Mouse (Mus musculus) hindbrain, embryonic 11.5 days (tissue): ENCODE results near the gene Xylt2. TPM values are rescaled to one million over a fixed set of nuclear protein-coding genes. Genes with fewer than 3 reads are reported as not detected.

Source experiments
- ATAC-seq: fragments of 200-750 bp; cut with Nextera tagmentation; 2 replicates; pipeline ENCODE4 v1.8.0; 2017; ENCODE audit warnings: mild to moderate bottlenecking, moderate TSS enrichment, moderate library complexity; ENCODE audit not compliant: low FRiP score
- DNase-seq: peaks from one replicate; pipeline ENCODE4 v3.0.0-alpha.2; 2015; ENCODE audit warnings: low spot score
- H3K27ac ChIP-seq: fragments of 300-500 bp; sonication (generic); 2 replicates; pipeline ENCODE4 v1.5.1; 2014; ENCODE audit warnings: mild to moderate bottlenecking, low read depth, low read length
- H3K27me3 ChIP-seq: fragments of 300-500 bp; sonication (generic); 2 replicates; pipeline ENCODE4 v1.6.1; 2014; ENCODE audit warnings: mild to moderate bottlenecking, low read length, moderate library complexity, mixed read lengths; ENCODE audit not compliant: control insufficient read depth, insufficient read depth
- H3K36me3 ChIP-seq: fragments of 300-500 bp; sonication (generic); 2 replicates; pipeline ENCODE4 v1.6.1; 2014; ENCODE audit warnings: mild to moderate bottlenecking, low read length, moderate library complexity, mixed read lengths; ENCODE audit not compliant: control insufficient read depth, insufficient read depth
- H3K4me1 ChIP-seq: fragments of 300-500 bp; sonication (generic); replicated peaks from 2 replicates; pipeline ENCODE4 v1.6.1; 2014; ENCODE audit warnings: low read length, mixed read lengths; ENCODE audit not compliant: control insufficient read depth, insufficient read depth
- H3K4me2 ChIP-seq: fragments of 300-500 bp; sonication (generic); replicated peaks from 2 replicates; pipeline ENCODE4 v1.6.1; 2014; ENCODE audit warnings: mild to moderate bottlenecking, low read depth, low read length
- H3K4me3 ChIP-seq: fragments of 300-500 bp; sonication (generic); 2 replicates; pipeline ENCODE4 v1.5.1; 2014; ENCODE audit warnings: low read depth, low read length
- H3K9ac ChIP-seq: fragments of 300-500 bp; sonication (generic); 2 replicates; pipeline ENCODE4 v1.6.1; 2014; ENCODE audit warnings: low read depth, low read length
- H3K9me3 ChIP-seq: fragments of 300-500 bp; sonication (generic); 2 replicates; pipeline ENCODE4 v1.6.1; 2016; ENCODE audit warnings: low read length; ENCODE audit not compliant: control insufficient read depth
- WGBS: fragments of 180-500 bp; shearing (Covaris S2); extraction: QIAGEN DNeasy Blood & Tissue Kit; methylation state at CpG from one replicate; pipeline ENCODE4 v1.1.7; 2014; 5-methylcytosine and 5-hydroxymethylcytosine counted together
- polyA plus RNA-seq: library from polyadenylated mRNA; unstranded; fragments of >200 nt; fragmentation: Nextera tagmentation; extraction: Ambion mirVana; gene quantifications from 2 replicates; pipeline ENCODE4 v1.2.1, GENCODE M21; 2014

The Xylt2 gene
- polyA plus RNA-seq, 1 experiment from 2014 or later, result 9.6 TPM

DNA sequence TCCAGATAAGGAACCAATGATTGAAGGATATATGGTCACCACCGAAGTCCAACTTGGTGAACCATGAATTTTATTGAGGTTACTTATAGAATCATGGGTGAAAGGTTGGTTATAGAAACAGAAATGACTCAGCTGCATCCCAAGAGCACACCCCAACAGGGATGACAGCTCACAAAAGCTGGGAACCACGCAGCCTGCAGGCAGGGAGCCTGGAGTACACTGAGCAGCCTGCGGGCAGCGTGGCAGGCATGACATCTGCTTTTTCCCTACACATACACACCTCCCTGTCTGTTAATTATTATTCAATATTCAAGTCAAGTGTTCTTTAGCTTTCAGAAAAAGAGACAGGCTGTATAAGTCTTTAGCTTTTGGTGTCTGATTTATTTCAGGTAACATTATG lies 62.7 kb downstream of the Xylt2 start:
- H3K27ac ChIP-seq, result no peak overlapping the region
- no peak for DNase-seq
- WGBS, result 75% methylated on average over 4 of the region's 4 CpGs

More for the DNA sequence above, 62.7 kb downstream of the Xylt2 start:
- Histone ChIP-seq H3K4me2 (no peak overlapping the region), H3K4me1 (no peaks in the 10 kb centered on the region), H3K4me3 (no peak overlapping the region), H3K9ac (no peak overlapping the region), H3K9me3 (no peaks in the 10 kb centered on the region), H3K36me3 (no peaks in the 10 kb centered on the region), H3K27me3 (no peaks in the 10 kb centered on the region)
- ATAC-seq, result no peak

Other genes with a start within 250 kb of the Xylt2 start
- 10.9 and 19.3 TPM in 2 replicates for gene Cacna1g, start 203.3 kb downstream of the Xylt2 start, polyA plus RNA-seq
- gene Spata20, start 191.3 kb downstream of the Xylt2 start, polyA plus RNA-seq, result not detected in 2 replicates
- gene Epn3, start 177.5 kb downstream of the Xylt2 start, polyA plus RNA-seq, result 0.80 and 1.3 TPM in 2 replicates
- gene Mycbpap, start 155.8 kb downstream of the Xylt2 start, polyA plus RNA-seq, result 2.1 and 3.3 TPM in 2 replicates
- 3.4 TPM in 2 replicates for gene Rsad1, start 128.3 kb downstream of the Xylt2 start, polyA plus RNA-seq
- gene Chad, start 112.5 kb downstream of the Xylt2 start, polyA plus RNA-seq, result 0.49 and 0.52 TPM in 2 replicates
- 4.9 and 5.2 TPM in 2 replicates for gene Acsf2, start 75.6 kb downstream of the Xylt2 start, polyA plus RNA-seq
- gene Lrrc59, start 47.7 kb downstream of the Xylt2 start, polyA plus RNA-seq, result 169 and 183 TPM in 2 replicates
- gene Mrpl27, start 23.7 kb downstream of the Xylt2 start, polyA plus RNA-seq, result 130 and 139 TPM in 2 replicates
- gene Eme1, start 23.6 kb downstream of the Xylt2 start, polyA plus RNA-seq, result 33.9 and 37.4 TPM in 2 replicates
- gene Gm11541, start 27.0 kb upstream of the Xylt2 start, polyA plus RNA-seq, result 0.11 and 0.12 TPM in 2 replicates
- 0.17 and 0.19 TPM in 2 replicates for gene Cdc34b, start 64.3 kb upstream of the Xylt2 start, polyA plus RNA-seq
- not detected in 2 replicates for gene Tmem92, start 105.2 kb upstream of the Xylt2 start, polyA plus RNA-seq